Mouse (Mus musculus) embryonic facial prominence, embryonic 13.5 days (tissue): Measurements from ENCODE around the gene Prnd. TPM values are rescaled to one million over a fixed set of nuclear protein-coding genes. Genes with fewer than 3 reads are reported as not detected.

Experiments used
- polyA plus RNA-seq: library from polyadenylated mRNA; unstranded; fragments of >200 nt; fragmentation: Nextera tagmentation; extraction: Ambion mirVana; gene quantifications from 2 replicates; pipeline ENCODE4 v1.2.1, GENCODE M21; 2015

Gene Prnd
- polyA plus RNA-seq, 1 experiment from 2014 or later, result 32.2 TPM

Other genes with a start within 250 kb of the Prnd start
- gene Erv3, start 91.1 kb upstream of the Prnd start, polyA plus RNA-seq, result not detected in 2 replicates
- gene Prnp, start 40.9 kb upstream of the Prnd start, polyA plus RNA-seq, result 66.4 and 68.5 TPM in 2 replicates
- gene Prn, start 40.9 kb upstream of the Prnd start, polyA plus RNA-seq, result 0.35 TPM in 1 of 2 replicates, not detected in the other
- 5.0 and 6.8 TPM in 2 replicates for gene Rassf2, start 79.4 kb downstream of the Prnd start, polyA plus RNA-seq
- 14.8 and 17.1 TPM in 2 replicates for gene Slc23a2, start 194.2 kb downstream of the Prnd start, polyA plus RNA-seq